Mouse (Mus musculus) layer of hippocampus, postnatal 25 days (tissue): ENCODE results near the gene Hspa4. TPM values are rescaled to one million over a fixed set of nuclear protein-coding genes. Genes with fewer than 3 reads are reported as not detected.

Experiments
- DNase-seq, 2 experiments: peaks; one replicate each; pipeline ENCODE4 v3.0.0; 2022; ENCODE audit warnings: mixed read lengths in 2 of 2, low spot score in 1 of 2; ENCODE audit errors: extremely low spot score in 1 of 2
- total RNA-seq, 2 experiments: library from RNA; stranded (reverse); gene quantifications; 2 replicates each; pipeline ENCODE4 v1.2.3; 2021

Hspa4 gene
- total RNA-seq, 2 experiments from 2014 or later: 173 to 178 TPM

GRCm38 (mm10) chr11:53254926-53255325 lies 45.3 kb downstream of the Hspa4 start:
- DNase-seq: peak; percentile 90 to 99

- peak in 1 of 2 experiments; percentile 27 for DNase-seq
Observed at GRCm38 (mm10) chr11:53254428-53254827, 45.8 kb downstream of the Hspa4 start.

GRCm38 (mm10) chr11:53252186-53253119 lies 47.8 kb downstream of the Hspa4 start:
- no peak for DNase-seq

- DNase-seq: no peak
Observed at GRCm38 (mm10) chr11:53250796-53251195, 49.5 kb downstream of the Hspa4 start.

GRCm38 (mm10) chr11:53249686-53250085 lies 50.6 kb downstream of the Hspa4 start:
- no peak for DNase-seq

GRCm38 (mm10) chr11:53245561-53245960 lies 54.7 kb downstream of the Hspa4 start:
- no peak for DNase-seq

- DNase-seq: no peak
Observed at GRCm38 (mm10) chr11:53243199-53243598, 57.1 kb downstream of the Hspa4 start.

- no peak for DNase-seq
Observed at GRCm38 (mm10) chr11:53233590-53233989, 66.7 kb downstream of the Hspa4 start.

- DNase-seq: no peak
Observed at GRCm38 (mm10) chr11:53231836-53232235, 68.4 kb downstream of the Hspa4 start.

GRCm38 (mm10) chr11:53229011-53229410 lies 71.2 kb downstream of the Hspa4 start:
- DNase-seq: no peak

GRCm38 (mm10) chr11:53210876-53211275 lies 89.4 kb downstream of the Hspa4 start:
- DNase-seq: no peak

Other genes starting within 250 kb of the Hspa4 start
- gene Zcchc10, start 24.2 kb upstream of the Hspa4 start, total RNA-seq: 10 to 100 TPM in 1 of 2 experiments, 1 to 10 TPM in 1; 9.3 to 10.2 TPM
- gene Aff4, start 50.4 kb upstream of the Hspa4 start, total RNA-seq: 100 to 1,000 TPM; 199 to 222 TPM
- not detected for gene Leap2, start 122.7 kb upstream of the Hspa4 start, total RNA-seq
- gene Uqcrq, start 130.4 kb upstream of the Hspa4 start, total RNA-seq: 100 to 1,000 TPM; 444 to 504 TPM
- 1 to 10 TPM in 1 of 2 experiments, under 1 TPM in 1; 0.64 to 1.1 TPM for gene Gdf9, start 130.6 kb upstream of the Hspa4 start, total RNA-seq
- under 1 TPM; 0.12 to 0.26 TPM for gene Gm10447, start 156.7 kb upstream of the Hspa4 start, total RNA-seq
- gene Shroom1, start 156.7 kb upstream of the Hspa4 start, total RNA-seq: 1 to 10 TPM; 3.8 to 4.1 TPM
- gene Gm9837, start 170.0 kb upstream of the Hspa4 start, total RNA-seq: not detected
- gene Gm9945, start 179.7 kb upstream of the Hspa4 start, total RNA-seq: 1 to 10 TPM; 1.8 to 2.5 TPM
- 100 to 1,000 TPM; 125 to 132 TPM for gene Sowaha, start 179.8 kb upstream of the Hspa4 start, total RNA-seq
- 100 to 1,000 TPM; 252 to 260 TPM for gene Sept8, start 218.8 kb upstream of the Hspa4 start, total RNA-seq